Mouse (Mus musculus): Measurements from ENCODE around the gene Selenoo.

Gene Selenoo

GRCm38 (mm10) chr15:89088607-89089247 lies at the start of gene Selenoo:
Selenoo (plus strand) TSS chr15:89089084.
- DNase-seq (ENCODE audit: low read depth, low spot score), result peak; percentile 81

- DNase-seq (ENCODE audit: low read depth, low spot score), result no peak
These were observed 44.5 kb upstream of the Selenoo start for GRCm38 (mm10) chr15:89044381-89044780.

GRCm38 (mm10) chr15:89046356-89046755 lies 42.5 kb upstream of the Selenoo start:
- DNase-seq (ENCODE audit: low read depth, low spot score), result no peak

GRCm38 (mm10) chr15:89054666-89055065 lies 34.2 kb upstream of the Selenoo start:
- DNase-seq (ENCODE audit: low read depth, low spot score), result no peak

GRCm38 (mm10) chr15:89058736-89059135 lies 30.1 kb upstream of the Selenoo start:
- no peak for DNase-seq (ENCODE audit: low read depth, low spot score)

GRCm38 (mm10) chr15:89059161-89059931 lies 29.5 kb upstream of the Selenoo start, which contains the start of gene Panx2:
Panx2 (plus strand) TSS chr15:89059734.
- peak; percentile 4 for DNase-seq (ENCODE audit: low read depth, low spot score)

GRCm38 (mm10) chr15:89060032-89060681 lies 28.7 kb upstream of the Selenoo start:
- DNase-seq (ENCODE audit: low read depth, low spot score), result peak; percentile 27

- DNase-seq (ENCODE audit: low read depth, low spot score), result no peak
These were observed 27.9 kb upstream of the Selenoo start for GRCm38 (mm10) chr15:89060811-89061460.

GRCm38 (mm10) chr15:89061761-89062517 lies 26.9 kb upstream of the Selenoo start:
- DNase-seq (ENCODE audit: low read depth, low spot score), result no peak

- no peak for DNase-seq (ENCODE audit: low read depth, low spot score)
These were observed 26.4 kb upstream of the Selenoo start for GRCm38 (mm10) chr15:89062518-89062910.

- no peak for DNase-seq (ENCODE audit: low read depth, low spot score)
These were observed 25.9 kb upstream of the Selenoo start for GRCm38 (mm10) chr15:89063001-89063400.

- DNase-seq (ENCODE audit: low read depth, low spot score), result no peak
These were observed 25.3 kb upstream of the Selenoo start for GRCm38 (mm10) chr15:89063536-89063935.

GRCm38 (mm10) chr15:89064891-89065290 lies 24.0 kb upstream of the Selenoo start:
- no peak for DNase-seq (ENCODE audit: low read depth, low spot score)

- DNase-seq (ENCODE audit: low read depth, low spot score), result no peak
These were observed 21.3 kb upstream of the Selenoo start for GRCm38 (mm10) chr15:89067609-89068008.

GRCm38 (mm10) chr15:89068226-89068625 lies 20.7 kb upstream of the Selenoo start:
- no peak for DNase-seq (ENCODE audit: low read depth, low spot score)

GRCm38 (mm10) chr15:89069336-89069840 lies 19.5 kb upstream of the Selenoo start:
- DNase-seq (ENCODE audit: low read depth, low spot score), result no peak

GRCm38 (mm10) chr15:89070606-89071005 lies 18.3 kb upstream of the Selenoo start:
- no peak for DNase-seq (ENCODE audit: low read depth, low spot score)

GRCm38 (mm10) chr15:89073993-89074603 lies 14.8 kb upstream of the Selenoo start:
- DNase-seq (ENCODE audit: low read depth, low spot score), result no peak

GRCm38 (mm10) chr15:89074613-89075477 lies 14.0 kb upstream of the Selenoo start, which contains the start of gene Trabd:
Trabd (plus strand) TSS chr15:89075124.
- DNase-seq (ENCODE audit: low read depth, low spot score), result no peak
